Mouse (Mus musculus): Measurements from ENCODE around the gene St6galnac3. TPM values are rescaled to one million over a fixed set of nuclear protein-coding genes. Genes with fewer than 3 reads are reported as not detected.

Gene St6galnac3
- total RNA-seq, 2 experiments from 2014 or later = 22.0 to 25.9 TPM

DNA sequence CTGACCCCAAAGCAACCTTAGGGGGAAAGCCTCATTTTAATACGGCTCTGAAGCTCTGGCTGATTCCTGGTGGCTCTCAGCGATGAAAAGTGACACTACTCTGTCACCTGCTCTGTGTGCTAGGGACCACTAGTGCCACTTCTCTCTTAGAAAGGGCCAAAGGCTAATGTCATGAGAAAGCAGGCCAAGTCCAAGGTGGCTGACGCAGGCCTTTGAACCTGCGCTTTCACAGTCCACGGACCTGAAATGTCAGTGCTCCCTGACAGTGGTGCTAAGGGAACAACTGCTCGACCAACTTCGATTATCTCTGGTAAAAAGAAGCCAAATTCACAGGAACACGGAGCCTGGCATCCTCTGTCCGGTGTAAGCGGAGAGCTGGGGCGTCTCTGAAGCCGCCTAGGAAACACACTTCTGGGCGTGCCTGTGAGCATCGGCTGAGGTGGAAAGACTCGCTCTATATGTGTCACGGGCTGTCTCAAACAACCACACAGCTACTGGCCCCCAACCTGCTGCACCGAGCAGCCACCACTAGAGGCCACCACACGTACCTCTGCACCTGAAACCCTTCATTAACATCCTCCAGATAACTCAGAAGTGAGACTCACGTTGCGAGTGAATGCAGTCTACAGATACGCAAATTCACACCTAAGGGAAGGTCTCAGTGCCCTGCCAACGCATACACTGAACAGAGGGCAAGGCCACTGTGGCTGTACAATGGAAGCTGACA, 66.8 kb downstream of the St6galnac3 start:
- DNase-seq (ENCODE audit: low spot score in 2 of 2) = no peak

DNA sequence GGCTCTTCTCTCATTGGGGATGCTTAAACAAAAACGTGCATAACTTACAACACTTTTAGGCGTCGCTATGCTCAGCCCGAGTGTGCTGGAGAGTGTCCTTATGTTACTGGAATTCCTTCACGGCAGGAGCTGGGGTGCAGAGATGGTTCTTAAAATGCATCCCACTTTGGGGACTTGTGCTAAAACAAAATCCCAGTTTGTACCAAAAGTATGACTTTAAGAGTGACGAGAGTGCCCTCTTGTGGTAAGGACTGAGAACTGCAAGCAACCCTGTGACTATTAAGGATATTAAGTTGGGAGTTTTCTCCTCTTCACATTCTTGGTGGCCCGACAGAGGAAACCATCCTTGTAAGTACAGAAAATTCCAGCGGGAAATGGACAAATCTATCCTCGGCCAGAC, 69.9 kb downstream of the St6galnac3 start:
- DNase-seq (ENCODE audit: low spot score in 2 of 2) = peak in 1 of 2 experiments; percentile 18

DNA sequence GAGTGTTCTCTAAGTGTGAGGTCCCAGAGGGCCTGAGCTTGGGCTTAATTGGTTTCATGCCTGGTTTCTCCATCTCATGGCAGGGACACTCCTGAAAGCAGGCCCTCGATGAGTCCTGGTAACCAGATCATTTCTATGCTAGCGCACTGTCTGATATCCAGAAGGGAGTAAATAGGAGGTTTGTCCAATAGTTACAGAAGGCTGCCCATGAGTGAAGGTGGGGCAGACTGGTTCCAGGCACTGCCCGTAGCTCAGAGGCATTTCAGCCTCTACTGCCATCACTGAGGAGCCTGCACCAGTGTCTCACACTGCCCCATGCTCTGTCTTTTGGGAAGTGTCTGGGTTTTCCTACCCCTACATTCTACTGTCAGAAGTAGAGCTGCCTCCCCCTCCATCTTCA, 72.1 kb downstream of the St6galnac3 start:
- no peak for DNase-seq (ENCODE audit: low spot score in 2 of 2)

DNA sequence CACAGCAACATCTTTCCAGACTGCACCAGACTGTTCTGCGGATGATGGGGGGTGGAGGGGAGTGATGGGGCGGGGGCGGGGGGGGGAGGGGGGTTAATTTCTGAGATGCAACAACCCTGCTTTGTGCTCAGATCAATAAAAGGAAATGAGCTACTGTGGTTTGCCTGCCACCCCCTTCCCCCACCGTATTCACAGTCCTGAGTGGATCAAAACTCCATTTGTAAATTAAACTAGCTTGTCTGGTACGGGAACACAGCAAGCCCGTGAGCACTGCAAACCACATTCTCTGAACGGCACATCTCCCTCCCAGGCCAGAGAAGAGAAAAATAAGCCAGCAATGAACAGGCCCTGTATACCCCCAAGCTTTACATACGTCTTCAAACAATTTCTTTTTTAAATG, 76.3 kb downstream of the St6galnac3 start:
- no peak for DNase-seq (ENCODE audit: low spot score in 2 of 2)

DNA sequence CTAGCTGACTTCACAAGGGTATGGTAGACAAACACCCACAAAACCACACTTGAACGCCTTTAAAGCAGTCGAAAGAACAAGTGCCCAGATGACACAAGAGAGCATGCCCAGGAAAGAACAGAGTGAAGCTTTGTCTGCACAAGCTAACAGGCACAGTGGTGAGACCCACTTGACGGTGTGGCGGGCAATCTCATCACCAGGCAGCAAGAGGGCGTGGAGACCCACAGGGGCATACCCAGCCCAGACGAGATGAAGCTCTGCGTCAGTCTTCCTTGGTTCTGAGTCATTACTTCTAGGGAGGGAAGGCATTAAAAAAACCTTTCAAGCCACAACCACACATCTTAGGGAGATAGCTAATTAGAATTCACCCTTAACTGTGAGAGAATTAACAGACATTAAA, 79.2 kb downstream of the St6galnac3 start:
- DNase-seq (ENCODE audit: low spot score in 2 of 2) = no peak

DNA sequence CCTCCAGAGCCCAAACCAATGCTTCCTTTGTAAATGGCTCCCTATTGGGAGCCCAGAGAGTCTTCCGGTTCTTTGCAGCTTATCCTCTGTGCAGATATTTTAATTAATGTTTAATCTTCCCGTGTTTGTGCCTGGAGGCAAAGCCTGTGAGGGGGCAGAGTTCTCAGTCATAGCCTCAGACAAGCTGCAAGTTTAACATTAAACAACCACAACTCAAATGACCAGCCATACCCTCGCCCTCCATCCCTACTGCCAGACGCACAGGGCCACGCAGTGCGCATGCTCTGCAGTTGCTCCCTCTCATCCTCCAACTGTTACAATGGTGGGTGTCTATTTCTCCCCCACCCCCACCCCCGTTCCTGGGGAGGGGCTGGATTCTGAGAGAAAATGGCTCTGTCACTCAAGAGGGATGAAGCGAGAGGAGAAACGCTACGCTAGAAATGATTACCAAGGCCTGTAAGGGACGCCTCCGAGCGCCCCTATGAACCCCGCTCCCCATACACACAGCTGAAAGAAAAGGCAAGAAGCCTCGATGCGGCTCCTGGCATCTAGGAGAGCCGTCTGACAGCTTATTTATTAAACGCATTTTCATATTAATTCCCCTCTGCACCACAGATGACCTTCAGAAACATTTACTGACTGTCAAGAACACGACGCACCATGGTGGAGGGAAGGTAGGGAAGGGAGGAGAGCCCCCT, 81.0 kb downstream of the St6galnac3 start:
- no peak for DNase-seq (ENCODE audit: low spot score in 2 of 2)

DNA sequence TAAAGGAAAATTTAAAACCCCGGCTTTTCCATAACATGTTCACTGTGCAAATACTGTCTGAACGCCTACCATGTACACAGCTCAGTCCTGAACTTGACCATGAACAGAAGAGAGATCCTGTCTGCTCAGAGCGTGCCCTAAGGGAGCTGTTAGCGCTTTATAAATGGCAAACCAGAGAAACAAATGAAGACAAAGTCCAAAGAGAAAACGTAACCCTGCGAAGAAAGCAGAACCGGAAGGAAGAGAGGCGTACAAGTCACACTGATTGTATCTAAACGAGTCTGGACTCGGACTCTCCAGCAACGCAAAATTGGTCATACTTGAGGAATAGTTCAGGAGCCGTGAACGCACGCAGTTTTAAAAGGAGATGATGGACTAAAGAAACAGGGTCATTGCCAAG, 82.1 kb downstream of the St6galnac3 start:
- no peak for DNase-seq (ENCODE audit: low spot score in 2 of 2)

DNA sequence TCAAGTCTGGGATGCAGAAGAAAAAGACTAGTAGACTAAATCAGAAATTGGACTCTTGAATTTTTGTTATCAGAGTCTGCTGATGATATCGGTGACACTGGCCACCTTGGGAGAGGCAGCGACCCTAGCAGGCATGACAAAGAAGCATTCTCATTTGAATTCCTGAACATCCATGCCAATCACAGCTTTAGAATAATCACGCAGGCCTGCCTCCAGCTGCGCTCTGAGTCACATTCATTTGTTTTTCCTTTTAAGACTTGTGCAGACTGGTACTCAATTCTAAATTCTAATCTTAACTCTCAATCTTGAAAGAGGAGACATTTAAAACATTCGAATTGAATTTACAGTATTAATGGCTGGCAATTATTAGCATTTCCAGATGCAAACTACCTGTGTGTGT, 83.2 kb downstream of the St6galnac3 start:
- no peak for DNase-seq (ENCODE audit: low spot score in 2 of 2)

DNA sequence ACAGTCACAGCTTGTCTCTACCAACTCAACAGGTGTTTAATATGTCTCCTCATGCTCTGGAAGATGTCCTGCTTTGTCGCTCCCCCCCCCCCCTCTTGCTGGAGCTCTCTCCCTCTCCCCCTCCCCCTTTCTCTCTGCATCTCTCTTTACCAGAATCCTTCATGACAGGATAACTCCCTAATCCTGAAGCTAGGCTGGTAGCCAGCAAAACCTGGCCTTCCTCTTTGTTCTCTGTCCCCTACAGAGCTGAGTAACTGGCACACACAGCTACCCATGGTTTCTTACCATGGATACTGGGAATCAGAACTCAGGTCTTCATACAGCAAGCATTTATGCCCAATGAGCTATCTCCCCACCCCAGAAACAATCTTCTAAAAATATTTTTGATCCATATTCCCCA, 87.6 kb downstream of the St6galnac3 start:
- DNase-seq (ENCODE audit: low spot score in 2 of 2) = no peak

DNA sequence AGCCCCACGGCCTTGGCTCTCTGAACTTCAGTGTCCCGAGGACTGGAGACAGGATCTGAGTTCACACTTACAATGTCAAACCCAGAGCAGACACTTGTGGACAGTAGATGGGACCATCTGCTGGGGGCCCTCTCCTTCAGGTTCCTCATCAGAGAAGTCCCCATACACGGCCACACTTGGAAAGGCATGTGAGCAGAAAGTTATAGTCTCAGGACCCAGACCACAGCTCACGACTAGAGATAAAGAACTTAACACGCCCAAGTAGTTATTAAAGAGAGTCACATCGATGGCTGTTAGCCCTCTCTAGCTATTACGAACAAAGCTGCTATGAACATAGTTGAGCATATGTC, 88.2 kb downstream of the St6galnac3 start:
- DNase-seq (ENCODE audit: low spot score in 2 of 2) = no peak

DNA sequence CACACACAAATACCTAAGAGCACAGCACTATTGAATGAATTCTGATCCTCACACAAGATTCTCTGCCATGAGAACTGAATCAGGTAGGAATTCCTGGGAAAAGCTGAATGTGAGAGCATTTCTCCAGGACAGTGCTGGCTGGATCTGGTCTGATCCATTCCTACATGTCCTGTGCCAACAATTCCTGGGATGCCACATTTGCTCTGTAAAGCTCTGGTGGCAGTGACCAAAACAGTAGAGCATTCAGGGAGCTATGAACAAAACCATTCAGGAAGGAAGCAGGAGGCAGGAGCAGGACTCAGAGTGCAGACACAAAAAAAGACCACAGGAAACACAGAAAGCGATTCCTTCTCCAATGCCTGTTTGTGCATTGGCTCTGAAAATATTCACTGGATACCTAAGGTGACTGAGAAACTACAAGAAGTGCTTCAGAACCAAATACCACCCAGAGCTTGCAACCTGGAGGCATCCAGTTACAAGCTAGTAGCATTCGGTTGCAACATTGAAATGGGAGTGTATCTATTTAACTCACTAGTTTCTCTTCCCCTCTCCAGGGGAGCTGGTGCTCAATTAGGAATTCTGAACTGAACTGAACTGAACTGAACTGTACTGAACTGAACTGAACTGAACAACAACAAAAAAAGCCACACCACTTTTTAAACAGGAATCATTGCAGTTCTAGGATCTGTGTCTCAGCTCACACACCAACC, 88.7 kb downstream of the St6galnac3 start:
- DNase-seq (ENCODE audit: low spot score in 2 of 2) = no peak

DNA sequence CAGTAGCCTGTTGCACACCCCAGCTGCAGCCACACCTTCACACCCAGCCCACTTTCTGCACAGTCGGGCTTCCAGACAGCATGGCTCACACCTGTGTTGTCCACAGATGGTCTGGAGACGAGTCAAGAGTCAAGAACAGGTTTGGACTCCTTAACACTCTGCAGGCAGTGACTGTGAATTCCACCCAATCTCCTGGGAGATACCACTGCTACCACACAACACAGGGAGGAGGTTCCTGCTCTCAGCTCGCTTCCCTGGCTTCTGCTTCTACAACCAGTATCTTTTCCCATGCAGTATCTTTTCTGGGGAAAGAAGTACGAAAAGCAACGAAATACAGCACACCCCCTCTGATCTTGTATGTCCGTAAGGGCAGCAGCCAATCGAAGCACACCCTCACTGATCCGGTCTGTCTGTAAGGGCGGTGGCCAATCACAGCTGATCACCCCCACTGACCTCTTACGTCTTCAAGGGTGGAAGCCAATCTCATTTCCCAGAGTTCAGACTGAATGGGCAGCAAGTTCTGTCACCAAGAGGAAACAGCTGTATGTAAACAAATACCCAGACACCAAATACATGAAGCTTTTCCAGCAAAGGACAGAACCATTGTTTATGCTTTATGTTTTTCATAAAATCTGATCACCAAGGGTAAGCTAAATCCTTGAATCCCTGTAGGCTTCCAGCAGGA, 92.8 kb downstream of the St6galnac3 start:
- no peak for DNase-seq (ENCODE audit: low spot score in 2 of 2)

DNA sequence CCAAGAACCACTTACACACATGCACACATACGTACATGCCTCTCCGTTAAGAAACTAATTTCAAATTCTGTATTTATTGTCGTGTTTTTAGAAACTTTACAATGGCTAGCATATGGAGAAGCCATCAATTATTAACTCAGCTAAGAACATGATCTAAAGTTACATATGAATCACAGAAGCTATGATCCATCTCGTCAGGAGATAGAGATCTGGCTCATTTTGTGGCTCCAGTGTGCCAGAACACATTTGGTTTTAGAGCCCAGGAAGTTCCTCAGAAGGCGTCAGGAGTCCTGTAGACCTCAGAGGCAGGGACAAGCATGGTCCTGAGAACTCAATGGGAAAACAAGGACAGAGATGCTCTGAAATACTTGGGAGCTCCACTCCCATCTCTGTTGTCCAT, 98.7 kb downstream of the St6galnac3 start:
- no peak for DNase-seq (ENCODE audit: low spot score in 2 of 2)

DNA sequence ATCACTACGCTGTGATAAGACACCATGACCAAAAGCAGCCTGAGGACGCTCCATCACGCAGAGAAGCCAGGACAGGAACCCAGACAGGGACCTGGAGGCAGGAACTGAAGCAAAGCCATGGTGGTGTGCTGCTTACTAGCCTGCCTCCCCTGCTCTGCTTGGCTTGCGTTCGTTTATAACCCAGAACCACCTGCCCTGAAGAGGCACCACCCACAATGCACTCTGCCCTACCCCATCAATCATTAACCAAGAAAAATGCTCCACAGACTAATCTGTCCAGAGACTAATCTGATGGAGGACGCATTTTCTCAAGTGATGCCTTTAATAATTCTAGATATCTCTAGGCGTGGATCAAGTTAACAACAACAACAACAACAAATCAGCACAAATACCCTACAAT, 106.0 kb downstream of the St6galnac3 start:
- DNase-seq (ENCODE audit: low spot score in 2 of 2) = no peak

DNA sequence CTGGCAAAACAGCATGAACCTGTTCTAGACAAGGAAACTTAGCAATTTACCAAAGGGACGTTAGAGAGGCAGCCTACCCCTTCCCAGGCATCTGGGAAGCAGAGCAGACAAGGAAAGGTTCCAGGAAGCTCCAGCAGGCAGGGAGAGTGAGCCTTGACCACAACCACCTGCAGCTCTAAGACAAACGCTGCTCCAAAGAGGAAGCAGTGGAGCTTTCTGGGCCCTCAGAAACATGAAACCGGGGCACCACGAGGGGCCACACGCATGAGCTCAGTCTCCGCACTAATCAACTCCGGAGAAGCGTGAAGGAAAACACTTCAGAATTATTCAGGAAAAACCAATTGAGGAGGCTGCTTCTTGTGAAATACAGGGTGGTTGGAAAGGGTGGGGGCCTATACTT, 108.1 kb downstream of the St6galnac3 start:
- DNase-seq (ENCODE audit: low spot score in 2 of 2) = no peak

DNA sequence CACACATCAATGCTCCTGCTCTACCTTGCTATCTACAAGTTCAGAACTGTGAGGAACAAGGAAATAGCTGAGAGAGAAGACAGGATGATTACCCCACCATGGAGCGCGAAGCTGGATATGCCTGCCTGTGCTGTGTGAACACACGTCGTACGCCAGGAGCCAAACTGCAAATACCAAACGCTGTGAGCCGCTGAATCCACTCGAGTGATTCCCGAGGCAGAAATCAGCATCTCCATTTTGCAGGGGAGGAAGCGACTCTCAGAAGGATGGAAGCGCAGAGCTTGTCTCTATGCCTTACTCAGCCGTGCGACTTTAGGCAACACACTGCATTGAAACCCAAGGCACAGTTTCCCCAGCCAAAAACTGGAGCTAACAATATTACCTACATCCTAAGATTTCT, 114.7 kb downstream of the St6galnac3 start:
- DNase-seq (ENCODE audit: low spot score in 2 of 2) = no peak

DNA sequence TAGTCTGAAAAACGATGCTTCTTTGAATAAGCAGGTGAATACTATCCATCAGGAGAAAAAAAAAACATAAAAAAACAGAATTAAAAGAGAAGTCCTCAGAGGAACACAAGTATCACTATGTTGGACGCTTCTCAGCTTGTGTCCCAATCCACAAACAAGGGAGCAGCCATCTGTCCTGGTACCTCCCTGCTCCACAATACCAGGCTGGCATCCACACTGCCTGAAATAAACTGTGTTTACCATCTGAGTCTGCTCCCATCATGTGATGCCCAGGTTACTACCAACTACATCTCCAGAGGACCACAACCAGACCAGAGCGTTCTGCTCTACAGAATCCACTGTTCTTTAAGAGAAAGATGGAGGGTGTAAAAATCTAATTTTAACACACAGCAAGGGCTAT, 118.6 kb downstream of the St6galnac3 start:
- no peak for DNase-seq (ENCODE audit: low spot score in 2 of 2)

DNA sequence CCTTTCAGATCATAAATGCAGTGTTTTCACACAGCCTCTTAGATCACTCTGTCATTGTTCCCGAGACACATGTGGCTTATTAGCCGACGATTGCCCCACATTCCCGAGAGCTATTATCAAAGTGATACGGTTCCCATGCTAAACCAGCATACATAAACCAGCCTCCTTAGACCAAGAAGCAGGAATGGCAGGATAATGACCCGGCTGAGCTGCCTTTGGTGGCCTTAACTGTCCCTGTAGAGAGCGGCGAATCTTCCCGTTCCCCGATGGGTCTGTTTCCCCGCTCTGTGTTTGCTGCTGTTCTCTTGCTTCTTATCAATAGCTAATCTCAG, 119.2 kb downstream of the St6galnac3 start:
- DNase-seq (ENCODE audit: low spot score in 2 of 2) = no peak

DNA sequence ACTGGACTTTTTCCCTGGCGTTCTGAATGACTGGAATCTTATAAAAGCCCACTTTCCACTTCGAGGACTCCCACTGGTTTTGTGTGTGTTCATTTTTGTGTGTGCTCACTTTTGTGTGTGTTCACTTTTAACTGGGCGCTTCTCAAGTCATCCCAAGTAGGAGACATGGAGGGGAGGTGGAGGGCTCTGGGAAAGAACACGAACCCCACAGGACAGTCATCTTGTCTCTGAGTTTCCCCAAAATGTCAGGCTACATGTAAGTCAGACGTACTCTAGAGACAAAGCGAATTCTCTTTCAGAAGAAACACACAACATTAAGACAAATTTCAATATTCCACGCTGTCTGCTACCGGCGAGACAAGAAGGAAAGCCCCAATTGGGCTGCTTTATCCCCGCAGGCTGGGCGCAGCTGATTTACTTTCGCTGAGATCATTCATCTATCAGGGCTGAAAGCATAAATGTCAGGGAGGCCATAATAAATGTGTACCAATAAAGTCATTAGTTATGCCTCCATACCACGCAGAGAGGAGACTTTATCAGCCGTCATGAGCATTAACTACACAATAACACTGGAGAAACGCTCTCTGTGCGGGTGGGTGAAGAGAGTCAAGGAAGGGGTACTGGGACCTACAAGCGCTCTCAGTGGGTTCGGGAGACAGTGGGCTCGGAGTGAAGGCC, 119.7 kb downstream of the St6galnac3 start:
- DNase-seq (ENCODE audit: low spot score in 2 of 2) = no peak

DNA sequence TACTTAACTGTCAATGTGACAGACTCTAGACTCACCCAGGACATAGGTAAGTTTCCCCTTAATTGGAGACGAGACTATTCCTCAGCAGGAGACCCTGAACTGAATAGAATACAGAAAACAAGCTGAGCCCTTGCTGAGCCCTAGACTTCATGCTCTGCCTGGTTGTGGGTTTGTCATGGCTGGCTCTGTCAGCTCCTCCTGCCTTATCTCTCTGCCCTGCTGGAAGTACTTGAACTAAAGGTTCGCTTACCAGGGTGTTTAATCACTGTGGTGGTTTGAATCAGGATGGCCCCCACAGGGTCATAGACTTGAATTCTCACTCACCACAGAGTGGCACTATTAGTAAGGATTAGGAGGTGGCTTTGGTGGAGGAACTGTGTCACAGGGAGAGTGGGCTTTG, 125.8 kb downstream of the St6galnac3 start:
- no peak for DNase-seq (ENCODE audit: low spot score in 2 of 2)

DNA sequence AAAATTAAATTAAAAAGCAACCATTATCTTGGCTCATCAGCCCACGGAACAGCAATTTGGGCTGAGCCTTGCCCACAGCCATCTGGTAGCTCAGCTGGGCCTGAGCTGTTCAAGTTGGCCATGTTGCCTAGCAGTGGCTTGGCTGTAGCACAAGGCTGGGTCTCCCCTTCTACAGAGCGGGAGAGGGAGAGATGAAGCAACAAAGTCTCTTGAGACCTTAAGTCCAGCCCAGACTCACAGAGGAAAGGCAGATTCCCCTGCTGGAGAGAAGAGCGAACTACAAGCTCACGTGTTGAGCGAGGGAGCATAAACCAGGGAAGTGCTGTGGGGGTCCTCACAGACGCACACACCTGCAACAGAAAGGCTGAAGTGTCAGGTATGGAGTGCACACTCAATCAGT, 126.3 kb downstream of the St6galnac3 start:
- no peak for DNase-seq (ENCODE audit: low spot score in 2 of 2)

Data from adrenal gland, postnatal 4 days (tissue).